Mouse (Mus musculus) bone marrow macrophage, adult 2 months (primary cell): ENCODE measurements at regions not wholly inside any gene's neighbourhood (a gene's known extent, or its start where the extent isn't known, plus 50 kb on each side); places are given as distances from the start of the nearest gene placed in this dataset.

ENCODE experiments used
- CTCF ChIP-seq: IDR thresholded peaks from 2 replicates; pipeline ENCODE4 v1.5.1; 2012; ENCODE audit warnings: low read depth, mild to moderate bottlenecking, low read length, moderate library complexity
- POLR2A ChIP-seq: IDR thresholded peaks from 2 replicates; pipeline ENCODE4 v1.6.1; 2012; ENCODE audit warnings: mild to moderate bottlenecking, low read depth, low read length, borderline replicate concordance

GRCm38 (mm10) chr1:166895945-166896344 lies 105.3 kb upstream of the Fam78b start:
- TF ChIP-seq CTCF (no peak), POLR2A (no peak)
